Mouse (Mus musculus) neural tube, embryonic 12.5 days (tissue): Measurements from ENCODE around the gene Fam98a. TPM values are rescaled to one million over a fixed set of nuclear protein-coding genes. Genes with fewer than 3 reads are reported as not detected.

Source experiments
- ATAC-seq: fragments of 200-750 bp; cut with Nextera tagmentation; 2 replicates; pipeline ENCODE4 v1.8.0; 2017; ENCODE audit warnings: low read depth, mild to moderate bottlenecking, moderate TSS enrichment, moderate library complexity; ENCODE audit not compliant: low FRiP score
- H3K27ac ChIP-seq: fragments of 300-500 bp; sonication (generic); 2 replicates; pipeline ENCODE4 v1.5.1; 2016
- H3K27me3 ChIP-seq: fragments of 300-500 bp; sonication (generic); replicated peaks from 2 replicates; pipeline ENCODE4 v1.6.1; 2016; ENCODE audit warnings: mild to moderate bottlenecking
- H3K36me3 ChIP-seq: fragments of 300-500 bp; sonication (generic); 2 replicates; pipeline ENCODE4 v1.6.1; 2016; ENCODE audit warnings: mild to moderate bottlenecking
- H3K4me1 ChIP-seq: fragments of 300-500 bp; sonication (generic); 2 replicates; pipeline ENCODE4 v1.6.1; 2016
- H3K4me2 ChIP-seq: fragments of 300-500 bp; sonication (generic); replicated peaks from 2 replicates; pipeline ENCODE4 v1.6.1; 2016; ENCODE audit warnings: mild to moderate bottlenecking
- H3K4me3 ChIP-seq: fragments of 300-500 bp; sonication (generic); 2 replicates; pipeline ENCODE4 v1.5.1; 2016
- H3K9ac ChIP-seq: fragments of 300-500 bp; sonication (generic); 2 replicates; pipeline ENCODE4 v1.6.1; 2016; ENCODE audit warnings: mild to moderate bottlenecking
- H3K9me3 ChIP-seq: fragments of 300-500 bp; sonication (generic); 2 replicates; pipeline ENCODE4 v1.6.1; 2016; ENCODE audit warnings: mild to moderate bottlenecking
- WGBS: fragments of 180-500 bp; shearing (Covaris S2); methylation state at CpG from one replicate; pipeline ENCODE4 v1.1.7; 2016; 5-methylcytosine and 5-hydroxymethylcytosine counted together
- polyA plus RNA-seq: library from polyadenylated mRNA; unstranded; fragments of >200 nt; fragmentation: Nextera tagmentation; extraction: Ambion mirVana; gene quantifications from 2 replicates; pipeline ENCODE4 v1.2.1, GENCODE M21; 2016

The Fam98a gene
- polyA plus RNA-seq: 32.2 and 34.6 TPM in 2 replicates

DNA sequence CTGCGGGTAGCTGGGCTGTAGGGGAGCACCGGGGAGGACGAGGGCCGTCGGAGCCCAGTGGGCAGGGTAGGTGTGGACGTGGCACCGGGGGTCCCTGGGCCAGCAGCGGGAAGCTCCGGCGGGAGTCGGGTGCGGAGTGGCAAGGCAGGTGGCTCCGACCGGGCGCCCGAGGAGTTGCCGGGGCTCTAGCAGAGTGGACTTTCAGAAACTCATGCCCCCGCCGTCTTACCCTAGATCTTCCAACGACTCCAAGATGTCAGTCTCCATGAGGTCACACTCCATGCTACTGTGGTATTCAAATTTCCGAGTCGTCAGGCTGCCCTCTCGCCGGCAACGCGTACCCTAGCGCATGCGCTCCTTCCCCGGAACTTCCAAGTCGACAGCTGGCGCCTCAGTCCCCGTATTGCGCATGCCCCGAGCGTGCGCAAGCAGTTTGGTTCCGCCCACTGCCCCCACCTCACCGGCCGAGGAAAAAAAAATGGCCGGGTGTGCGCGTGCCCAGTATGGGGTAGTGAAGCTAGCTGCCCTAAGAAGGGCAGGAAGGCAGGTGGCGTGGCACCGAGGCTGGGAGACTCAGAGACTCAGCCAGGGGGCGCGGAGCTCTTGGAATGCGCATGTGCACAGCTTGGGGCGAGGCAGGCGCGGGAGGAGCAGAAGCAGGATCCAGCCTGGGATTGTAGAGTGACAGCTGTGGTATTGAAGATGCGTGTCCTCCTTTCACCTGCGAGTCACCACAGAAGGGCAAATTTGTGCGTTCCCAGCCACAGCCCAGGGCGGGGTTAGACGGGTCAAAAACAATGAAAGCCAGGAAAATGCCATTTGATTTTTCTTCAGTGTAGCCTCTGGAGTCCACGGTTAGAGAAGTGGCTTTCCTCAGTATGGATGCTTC, at the start of gene Fam98a:
Gene Fam98a (minus strand): TSS at position 435 of the 889 bp plus-strand sequence.
- Histone ChIP-seq H3K36me3 (peaks cover 2% of the 10 kb centered on the region), H3K9me3 (no peaks in the 10 kb centered on the region), H3K4me1 (peaks cover 3% of the 10 kb centered on the region; the same call in 1 of the 2 replicates), H3K27ac (0 out of 2 replicates have a peak within 1 kb of the TSS, but pooled peaks have one; percentile 20), H3K4me2 (peak within 1 kb of the TSS; percentile 72), H3K9ac (peak within 1 kb of the TSS; percentile 78), H3K4me3 (peak within 1 kb of the TSS; percentile 82), H3K27me3 (no peaks in the 10 kb centered on the region)
- peak; percentile 99 for ATAC-seq
- WGBS: under 1% methylated on average over 56 of the region's 56 CpGs

- Histone ChIP-seq H3K27ac (no peak overlapping the region), H3K9ac (no peak overlapping the region), H3K4me2 (no peak overlapping the region), H3K4me3 (no peak overlapping the region), H3K36me3 (no peaks in the 10 kb centered on the region), H3K27me3 (no peaks in the 10 kb centered on the region), H3K9me3 (no peaks in the 10 kb centered on the region), H3K4me1 (peaks cover 4% of the 10 kb centered on the region; the same call in 1 of the 2 replicates)
- ATAC-seq: no peak
- 89% methylated on average over 3 of the region's 3 CpGs for WGBS
Observed at GRCm38 (mm10) chr17:75598652-75599051, 46.9 kb upstream of the Fam98a start.

GRCm38 (mm10) chr17:75582738-75583137, 31.0 kb upstream of the Fam98a start:
- Histone ChIP-seq H3K4me3 (no peak overlapping the region), H3K27me3 (no peaks in the 10 kb centered on the region), H3K27ac (no peak overlapping the region), H3K4me2 (no peak overlapping the region), H3K4me1 (no peaks in the 10 kb centered on the region), H3K36me3 (no peaks in the 10 kb centered on the region), H3K9ac (no peak overlapping the region), H3K9me3 (no peaks in the 10 kb centered on the region)
- no peak for ATAC-seq
- 92% methylated on average over 1 of the region's 1 CpGs for WGBS

- no peak overlapping the region for H3K4me2 ChIP-seq
- ATAC-seq: peak; percentile 86
- H3K27me3 ChIP-seq: no peaks in the 10 kb centered on the region
- H3K27ac ChIP-seq: no peak overlapping the region
- H3K4me3 ChIP-seq: no peak overlapping the region
- WGBS: 52% methylated on average over 7 of the region's 7 CpGs
- H3K9me3 ChIP-seq: no peaks in the 10 kb centered on the region
- H3K9ac ChIP-seq: no peak overlapping the region
- H3K36me3 ChIP-seq: no peaks in the 10 kb centered on the region
- no peaks in the 10 kb centered on the region for H3K4me1 ChIP-seq
Observed at GRCm38 (mm10) chr17:75575608-75576007, 23.9 kb upstream of the Fam98a start.

DNA sequence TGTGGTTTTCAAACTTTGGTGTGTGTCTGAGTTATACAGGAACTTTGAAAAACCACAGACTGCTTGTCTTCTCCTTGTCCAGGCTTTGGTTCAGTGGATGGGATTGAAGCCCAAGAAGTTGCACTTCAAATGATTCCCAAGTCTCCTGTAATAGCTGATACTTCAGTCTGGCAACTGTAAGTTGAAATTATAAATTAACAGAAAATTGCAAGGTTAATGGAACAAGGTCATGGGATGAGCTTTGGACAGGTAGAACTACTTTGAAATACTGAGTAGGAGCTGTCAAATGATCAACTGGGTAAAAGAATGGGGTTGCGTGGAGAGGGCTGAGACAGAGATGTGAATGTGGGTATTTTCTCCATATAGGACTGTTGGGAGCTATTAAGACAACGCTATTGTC, 6.3 kb upstream of the Fam98a start:
- no peak overlapping the region for H3K27ac ChIP-seq
- H3K27me3 ChIP-seq: no peaks in the 10 kb centered on the region
- WGBS: 91% methylated on average over 2 of the region's 2 CpGs
- no peak overlapping the region for H3K4me3 ChIP-seq
- H3K9ac ChIP-seq: no peak overlapping the region
- H3K9me3 ChIP-seq: no peaks in the 10 kb centered on the region
- no peak overlapping the region for H3K4me2 ChIP-seq
- ATAC-seq: no peak
- H3K36me3 ChIP-seq: no peaks in the 10 kb centered on the region
- no peaks in the 10 kb centered on the region for H3K4me1 ChIP-seq

GRCm38 (mm10) chr17:75557031-75557430, 5.3 kb upstream of the Fam98a start:
- H3K27ac ChIP-seq: no peak overlapping the region
- no peaks in the 10 kb centered on the region for H3K9me3 ChIP-seq
- H3K4me1 ChIP-seq: no peaks in the 10 kb centered on the region
- H3K36me3 ChIP-seq: no peaks in the 10 kb centered on the region
- no peak overlapping the region for H3K9ac ChIP-seq
- no peak overlapping the region for H3K4me3 ChIP-seq
- ATAC-seq: no peak
- 12% methylated on average over 3 of the region's 3 CpGs for WGBS
- no peaks in the 10 kb centered on the region for H3K27me3 ChIP-seq
- no peak overlapping the region for H3K4me2 ChIP-seq

GRCm38 (mm10) chr17:75550771-75551413, 854 bp downstream of the Fam98a start:
- Histone ChIP-seq H3K27ac (no peak overlapping the region), H3K4me2 (peak overlapping the region; percentile 72), H3K9me3 (no peaks in the 10 kb centered on the region), H3K4me1 (peaks cover 3% of the 10 kb centered on the region; the same call in 1 of the 2 replicates), H3K36me3 (peaks cover 10% of the 10 kb centered on the region), H3K27me3 (no peaks in the 10 kb centered on the region), H3K9ac (peak overlapping the region; percentile 78), H3K4me3 (peak overlapping the region; percentile 82)
- WGBS: 45% methylated on average over 11 of the region's 11 CpGs
- ATAC-seq: peak; percentile 7

DNA sequence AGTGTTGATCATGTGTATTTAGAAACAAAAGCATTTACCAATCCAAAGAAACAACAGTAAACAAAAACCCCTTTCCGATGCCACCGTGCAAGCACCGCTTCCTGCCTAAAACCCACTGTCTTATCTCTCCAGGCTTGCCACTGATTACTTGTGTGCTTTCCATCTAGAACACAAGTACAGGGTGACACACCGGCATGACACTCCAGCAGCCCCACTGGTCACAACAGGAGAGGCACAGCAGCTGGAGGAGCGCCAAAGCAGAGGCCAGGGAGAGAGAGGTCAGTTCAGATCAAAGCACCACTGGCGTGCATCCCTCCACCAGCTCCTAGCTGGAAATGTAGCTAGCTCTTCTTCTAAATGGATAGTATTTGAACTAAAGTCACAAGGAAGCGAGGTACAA, 7.5 kb downstream of the Fam98a start:
- H3K4me2 ChIP-seq: no peak overlapping the region
- no peaks in the 10 kb centered on the region for H3K27me3 ChIP-seq
- no peaks in the 10 kb centered on the region for H3K9me3 ChIP-seq
- H3K4me3 ChIP-seq: no peak overlapping the region
- no peak overlapping the region for H3K9ac ChIP-seq
- no peak overlapping the region for H3K27ac ChIP-seq
- ATAC-seq: no peak
- peaks cover 24% of the 10 kb centered on the region for H3K36me3 ChIP-seq
- WGBS: 92% methylated on average over 7 of the region's 7 CpGs
- no peaks in the 10 kb centered on the region for H3K4me1 ChIP-seq

DNA sequence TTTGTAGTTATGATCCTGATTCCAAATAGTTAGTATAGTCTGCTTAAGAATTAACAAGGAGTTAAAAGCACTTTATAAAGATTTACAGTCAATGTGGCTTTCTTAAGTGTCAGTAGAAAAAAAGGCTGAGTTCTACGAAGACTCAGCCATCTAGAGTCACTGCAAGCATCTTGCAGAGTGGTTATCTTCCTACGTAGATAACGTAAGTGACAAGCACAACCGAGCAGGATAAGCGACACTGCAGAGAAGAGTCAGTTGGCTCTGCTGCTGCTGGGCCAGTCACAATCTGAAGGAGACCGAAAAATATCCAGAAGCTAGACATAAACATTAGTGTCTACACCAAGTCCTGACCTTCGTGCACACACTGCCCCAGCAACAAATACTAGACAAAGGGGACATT, 8.3 kb downstream of the Fam98a start:
- Histone ChIP-seq H3K36me3 (peaks cover 32% of the 10 kb centered on the region), H3K9ac (no peak overlapping the region), H3K4me2 (no peak overlapping the region), H3K27me3 (no peaks in the 10 kb centered on the region), H3K27ac (no peak overlapping the region), H3K4me1 (no peaks in the 10 kb centered on the region), H3K4me3 (no peak overlapping the region), H3K9me3 (no peaks in the 10 kb centered on the region)
- 90% methylated on average over 7 of the region's 7 CpGs for WGBS
- no peak for ATAC-seq

GRCm38 (mm10) chr17:75539841-75540240, 11.9 kb downstream of the Fam98a start:
- no peak overlapping the region for H3K9ac ChIP-seq
- H3K9me3 ChIP-seq: no peaks in the 10 kb centered on the region
- no peak overlapping the region for H3K4me3 ChIP-seq
- no peaks in the 10 kb centered on the region for H3K27me3 ChIP-seq
- H3K4me2 ChIP-seq: no peak overlapping the region
- no peak for ATAC-seq
- no peaks in the 10 kb centered on the region for H3K4me1 ChIP-seq
- peaks cover 25% of the 10 kb centered on the region for H3K36me3 ChIP-seq
- 89% methylated on average over 5 of the region's 5 CpGs for WGBS
- no peak overlapping the region for H3K27ac ChIP-seq

- no peaks in the 10 kb centered on the region for H3K27me3 ChIP-seq
- no peaks in the 10 kb centered on the region for H3K9me3 ChIP-seq
- no peak overlapping the region for H3K4me2 ChIP-seq
- H3K27ac ChIP-seq: no peak overlapping the region
- H3K4me3 ChIP-seq: no peak overlapping the region
- 0 out of 2 replicates have a peak, but pooled peaks cover 4% of the 10 kb centered on the region for H3K4me1 ChIP-seq
- no peak for ATAC-seq
- H3K9ac ChIP-seq: no peak overlapping the region
- 94% methylated on average over 6 of the region's 6 CpGs for WGBS
- H3K36me3 ChIP-seq: peaks cover 20% of the 10 kb centered on the region
Observed at GRCm38 (mm10) chr17:75539130-75539529, 12.6 kb downstream of the Fam98a start.

DNA sequence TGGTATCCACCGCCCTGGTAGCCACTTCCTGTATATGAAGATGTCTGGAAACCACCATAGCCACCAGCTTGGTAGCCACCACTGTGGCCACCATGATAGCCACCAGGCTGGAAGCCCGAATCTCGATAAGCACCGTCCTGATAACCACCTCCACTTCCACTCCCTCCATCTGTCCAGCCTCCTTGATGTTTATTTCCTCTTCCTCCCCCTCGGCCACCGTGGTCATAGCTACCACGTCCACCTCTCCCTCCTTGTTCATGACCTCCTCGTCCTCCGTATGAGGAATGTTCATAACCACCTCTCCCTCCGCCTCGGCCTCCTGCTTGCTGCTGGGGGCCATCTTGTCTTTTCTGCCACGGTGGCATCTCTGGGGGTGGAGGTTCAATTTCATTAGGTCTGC, 13.3 kb downstream of the Fam98a start:
- 0 out of 2 replicates have a peak, but pooled peaks cover 4% of the 10 kb centered on the region for H3K4me1 ChIP-seq
- no peak for ATAC-seq
- no peak overlapping the region for H3K9ac ChIP-seq
- H3K36me3 ChIP-seq: peaks cover 20% of the 10 kb centered on the region
- H3K4me2 ChIP-seq: no peak overlapping the region
- no peaks in the 10 kb centered on the region for H3K27me3 ChIP-seq
- H3K9me3 ChIP-seq: no peaks in the 10 kb centered on the region
- WGBS: 96% methylated on average over 12 of the region's 12 CpGs
- H3K27ac ChIP-seq: no peak overlapping the region
- no peak overlapping the region for H3K4me3 ChIP-seq
